Mouse (Mus musculus) layer of hippocampus, postnatal 36 days (tissue): ENCODE measurements at regions not wholly inside any gene's neighbourhood (a gene's known extent, or its start where the extent isn't known, plus 50 kb on each side); places are given as distances from the start of the nearest gene placed in this dataset.
"Not testable (repeated sequence)": the region's sequence is repeated elsewhere in the genome, so short reads cannot be mapped to it uniquely, and the experiment has no call there.

Experiments used
- DNase-seq, 2 experiments: peaks; one replicate each; pipeline ENCODE4 v3.0.0; 2022

- no peak for DNase-seq
These were observed 782.6 kb upstream of the Agtr1b start for GRCm38 (mm10) chr3:21149618-21150017.

- no peak for DNase-seq
These were observed 762.0 kb upstream of the Agtr1b start for GRCm38 (mm10) chr3:21128821-21129504.

- no peak for DNase-seq
These were observed 759.2 kb upstream of the Agtr1b start for GRCm38 (mm10) chr3:21126191-21126590.

GRCm38 (mm10) chr3:21118164-21118902, 751.4 kb upstream of the Agtr1b start:
- DNase-seq, result no peak

GRCm38 (mm10) chr3:21111735-21112518, 745.0 kb upstream of the Agtr1b start:
- no peak for DNase-seq

GRCm38 (mm10) chr3:21090206-21090605, 723.2 kb upstream of the Agtr1b start:
- DNase-seq, result no peak

- DNase-seq, result no peak
These were observed 719.4 kb upstream of the Agtr1b start for GRCm38 (mm10) chr3:21086426-21086825.

- no peak for DNase-seq
These were observed 710.6 kb upstream of the Agtr1b start for GRCm38 (mm10) chr3:21077548-21077947.

GRCm38 (mm10) chr3:21053337-21053736, 686.4 kb upstream of the Agtr1b start:
- not testable (repeated sequence) for DNase-seq

GRCm38 (mm10) chr3:21049365-21049764, 682.4 kb upstream of the Agtr1b start:
- DNase-seq, result not testable (repeated sequence)

- no peak for DNase-seq
These were observed 679.0 kb upstream of the Agtr1b start for GRCm38 (mm10) chr3:21045981-21046380.

GRCm38 (mm10) chr3:21025876-21026275, 658.9 kb upstream of the Agtr1b start:
- DNase-seq, result peak; percentile 9 to 16

- peak; percentile 1 to 14 for DNase-seq
These were observed 654.0 kb upstream of the Agtr1b start for GRCm38 (mm10) chr3:21020946-21021345.

GRCm38 (mm10) chr3:21020297-21020696, 653.3 kb upstream of the Agtr1b start:
- DNase-seq, result no peak

GRCm38 (mm10) chr3:21009650-21010049, 642.7 kb upstream of the Agtr1b start:
- DNase-seq, result no peak

GRCm38 (mm10) chr3:20998295-20998694, 631.3 kb upstream of the Agtr1b start:
- no peak for DNase-seq

GRCm38 (mm10) chr3:20989486-20989970, 622.6 kb upstream of the Agtr1b start:
- DNase-seq, result no peak

GRCm38 (mm10) chr3:20986942-20987341, 620.0 kb upstream of the Agtr1b start:
- no peak for DNase-seq

GRCm38 (mm10) chr3:20986377-20986727, 619.4 kb upstream of the Agtr1b start:
- DNase-seq, result peak; percentile 6 to 11

GRCm38 (mm10) chr3:20985682-20986376, 618.9 kb upstream of the Agtr1b start:
- DNase-seq, result peak; percentile 13 to 39

GRCm38 (mm10) chr3:20984146-20984545, 617.2 kb upstream of the Agtr1b start:
- no peak for DNase-seq

GRCm38 (mm10) chr3:20973077-20973476, 606.1 kb upstream of the Agtr1b start:
- no peak for DNase-seq
